Mouse (Mus musculus): ENCODE results near the gene Gm14296.
"Not testable (repeated sequence)": the region's sequence is repeated elsewhere in the genome, so short reads cannot be mapped to it uniquely, and the experiment has no call there.

The Gm14296 gene

DNA sequence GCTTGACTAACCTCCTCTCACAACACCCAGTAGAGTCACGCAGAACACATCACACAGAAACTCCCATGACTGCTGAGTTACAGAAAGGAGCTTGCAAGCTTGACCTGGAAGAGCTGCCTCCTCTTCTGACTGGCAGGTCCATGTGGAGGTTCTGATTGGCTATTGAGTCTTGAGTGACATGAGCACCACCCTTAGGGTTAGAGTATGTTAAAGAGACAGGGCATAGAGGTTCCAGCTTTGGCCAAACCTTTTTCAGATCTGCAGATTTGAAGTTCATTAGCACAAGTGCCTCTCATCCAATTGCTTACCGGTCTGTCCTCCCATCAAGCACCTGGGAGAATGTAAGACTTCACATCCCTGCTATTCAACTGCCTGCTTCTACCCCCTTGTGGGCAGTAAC is at the start of gene Gm14296:
Gene Gm14296, minus strand, starts transcription at position 101 of the 400 bp plus-strand sequence.
- not testable (repeated sequence) for DNase-seq (ENCODE audit: low spot score)

DNA sequence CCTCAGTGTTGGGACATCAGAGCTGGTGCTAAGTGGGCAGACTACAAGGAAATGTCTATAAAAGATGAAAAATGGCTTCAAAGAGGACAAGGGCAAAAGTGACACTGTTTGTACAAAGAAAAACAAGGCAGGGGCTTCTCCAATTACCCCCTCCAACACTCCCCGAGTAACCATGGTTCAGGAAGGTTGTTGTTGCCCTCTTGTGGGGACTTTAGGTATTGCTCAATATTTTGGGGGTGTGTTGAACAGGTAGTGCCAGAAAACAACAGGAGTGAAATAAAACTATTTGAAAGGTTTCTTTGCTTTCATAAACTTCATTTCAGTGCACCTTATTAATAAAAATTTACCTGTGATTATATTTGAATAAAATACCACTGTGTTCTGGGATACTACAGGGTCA is 22.1 kb downstream of the Gm14296 start:
- not testable (repeated sequence) for DNase-seq (ENCODE audit: low spot score)
